Mouse (Mus musculus) liver, embryonic 14.5 days (tissue): Measurements from ENCODE around the gene Trdmt1. TPM values are rescaled to one million over a fixed set of nuclear protein-coding genes. Genes with fewer than 3 reads are reported as not detected.

Experiments used
- ATAC-seq: fragments of 200-750 bp; cut with Nextera tagmentation; 2 replicates; pipeline ENCODE4 v1.8.0; 2017; ENCODE audit warnings: moderate number of reproducible peaks, mild to moderate bottlenecking, moderate library complexity; ENCODE audit not compliant: insufficient read depth
- DNase-seq, 3 experiments: peaks; one replicate each; pipeline ENCODE4 v3.0.0-alpha.2; 2012 to 2013; ENCODE audit warnings: low read depth in 3 of 3, low spot score in 3 of 3
- H3K27ac ChIP-seq: fragments of 300-500 bp; sonication (generic); 2 replicates; pipeline ENCODE4 v1.5.1; 2014; ENCODE audit warnings: moderate library complexity, mild to moderate bottlenecking, control low read depth, inconsistent platforms
- H3K27me3 ChIP-seq: fragments of 300-500 bp; sonication (generic); 2 replicates; pipeline ENCODE4 v1.6.1; 2014; ENCODE audit warnings: mild to moderate bottlenecking, low read length, moderate library complexity; ENCODE audit not compliant: control insufficient read depth, insufficient read depth
- H3K36me3 ChIP-seq: fragments of 300-500 bp; sonication (generic); replicated peaks from 2 replicates; pipeline ENCODE4 v1.6.1; 2014; ENCODE audit warnings: low read depth; ENCODE audit not compliant: control insufficient read depth, insufficient read depth
- H3K4me1 ChIP-seq, 2 experiments: fragments of 200-500 bp in 1 of 2; fragments of 300-500 bp in 1 of 2; sonication (generic) in 1 of 2; replicated peaks; 2 replicates each; pipeline ENCODE4 v1.6.1; 2012 to 2014; ENCODE audit warnings: antibody characterized with exemption in 1 of 2, inconsistent platforms in 1 of 2, low read length in 1 of 2; ENCODE audit not compliant: control insufficient read depth in 2 of 2, insufficient read depth in 2 of 2
- H3K4me2 ChIP-seq: fragments of 300-500 bp; sonication (generic); 2 replicates; pipeline ENCODE4 v1.6.1; 2014; ENCODE audit warnings: low read depth, mild to moderate bottlenecking, control low read depth, moderate library complexity
- H3K4me3 ChIP-seq, 2 experiments: fragments of 200-500 bp in 1 of 2; fragments of 300-500 bp in 1 of 2; sonication (generic) in 1 of 2; 2 replicates each; pipeline ENCODE4 v1.5.1; 2012 to 2014; ENCODE audit warnings: low read depth in 2 of 2, low read length in 2 of 2, mild to moderate bottlenecking in 2 of 2, control low read depth in 1 of 2, inconsistent platforms in 1 of 2, moderate library complexity in 1 of 2; ENCODE audit not compliant: insufficient read depth in 1 of 2
- H3K9ac ChIP-seq: fragments of 300-500 bp; sonication (generic); replicated peaks from 2 replicates; pipeline ENCODE4 v1.6.1; 2014; ENCODE audit warnings: mild to moderate bottlenecking, control low read depth, moderate library complexity
- H3K9me3 ChIP-seq: fragments of 300-500 bp; sonication (generic); 2 replicates; pipeline ENCODE4 v1.6.1; 2016; ENCODE audit warnings: low read length, mixed read lengths; ENCODE audit not compliant: control insufficient read depth
- CTCF ChIP-seq: IDR thresholded peaks from 2 replicates; pipeline ENCODE4 v1.5.1; 2016; ENCODE audit warnings: antibody characterized with exemption, low read depth, control low read depth
- EP300 ChIP-seq: IDR thresholded peaks from 2 replicates; pipeline ENCODE4 v1.6.1; 2016; ENCODE audit warnings: antibody characterized with exemption, low read depth
- WGBS: fragments of 180-500 bp; shearing (Covaris S2); extraction: QIAGEN DNeasy Blood & Tissue Kit; methylation state at CpG from one replicate; pipeline ENCODE4 v1.1.7; 2014; ENCODE audit not compliant: insufficient replicate concordance; 5-methylcytosine and 5-hydroxymethylcytosine counted together
- polyA plus RNA-seq, 2 experiments: library from polyadenylated mRNA; depleted of rRNA in 1 of 2; stranded (reverse) in 1 of 2; unstranded in 1 of 2; fragments of >200 nt; fragmentation: Nextera tagmentation in 1 of 2; extraction: Ambion mirVana in 1 of 2; gene quantifications; 2 replicates each; pipeline versions ENCODE4 v1.2.1 to v1.2.3; 2012 to 2014

The Trdmt1 gene
- polyA plus RNA-seq, 2 experiments, result 2.8 to 5.5 TPM

DNA sequence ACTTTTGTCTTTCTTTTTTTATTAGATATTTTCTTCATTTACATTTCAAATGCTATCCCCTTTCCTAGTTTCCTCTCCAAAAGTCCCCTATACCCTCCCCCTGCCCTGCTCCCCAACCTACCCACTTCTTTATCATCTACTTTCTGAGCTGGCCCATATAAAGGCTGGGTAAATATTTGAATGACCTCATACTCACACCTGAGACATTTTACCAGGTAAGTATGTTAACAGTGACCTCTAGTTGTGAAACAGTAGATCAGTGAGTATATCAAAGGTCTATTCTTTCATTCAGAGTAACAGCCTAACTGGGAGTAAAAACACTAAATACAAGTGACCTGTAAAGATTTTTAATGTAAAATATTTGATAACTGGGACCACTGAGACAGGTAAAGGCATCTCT is 7.7 kb downstream of the Trdmt1 start:
- Histone ChIP-seq H3K4me1 (peaks cover 2 to 26% of the 10 kb centered on the region in 2 experiments; a peak in 3 of 4 replicates), H3K9me3 (no peaks in the 10 kb centered on the region), H3K4me2 (no peak overlapping the region), H3K9ac (no peak overlapping the region), H3K27ac (no peak overlapping the region), H3K27me3 (no peaks in the 10 kb centered on the region), H3K36me3 (no peaks in the 10 kb centered on the region), H3K4me3 (no peak overlapping the region)
- TF ChIP-seq CTCF, result no peak
- TF ChIP-seq EP300, result no peak
- ATAC-seq (no peak), DNase-seq (no peak)

DNA sequence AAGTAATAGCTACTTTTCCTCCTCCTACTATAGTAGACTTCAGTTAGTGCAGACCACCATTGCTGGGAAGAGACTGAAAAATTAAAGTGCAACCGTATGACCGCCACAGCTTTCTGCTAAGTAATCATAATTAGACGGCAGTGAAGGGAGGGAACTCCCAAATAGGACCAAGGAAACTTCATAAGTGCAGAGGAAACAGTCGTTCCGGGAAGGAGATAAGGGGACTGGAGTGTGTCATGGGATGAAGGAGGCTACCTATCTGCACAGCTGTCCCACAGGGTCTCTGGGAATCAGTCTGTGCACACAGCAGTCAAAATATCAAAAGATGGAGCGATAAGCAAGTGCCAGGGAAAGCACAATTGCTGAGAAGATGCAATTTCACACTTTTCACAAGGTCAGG is 13.8 kb downstream of the Trdmt1 start:
- Histone ChIP-seq H3K4me3 (no peak overlapping the region), H3K36me3 (no peaks in the 10 kb centered on the region), H3K9ac (no peak overlapping the region), H3K27me3 (no peaks in the 10 kb centered on the region), H3K27ac (no peak overlapping the region), H3K9me3 (no peaks in the 10 kb centered on the region), H3K4me2 (no peak overlapping the region), H3K4me1 (peaks cover 11 to 26% of the 10 kb centered on the region in 2 experiments)
- WGBS, result 67% methylated on average over 6 of the region's 6 CpGs
- DNase-seq (no peak), ATAC-seq (no peak)
- TF ChIP-seq CTCF, result no peak
- TF ChIP-seq EP300, result no peak

DNA sequence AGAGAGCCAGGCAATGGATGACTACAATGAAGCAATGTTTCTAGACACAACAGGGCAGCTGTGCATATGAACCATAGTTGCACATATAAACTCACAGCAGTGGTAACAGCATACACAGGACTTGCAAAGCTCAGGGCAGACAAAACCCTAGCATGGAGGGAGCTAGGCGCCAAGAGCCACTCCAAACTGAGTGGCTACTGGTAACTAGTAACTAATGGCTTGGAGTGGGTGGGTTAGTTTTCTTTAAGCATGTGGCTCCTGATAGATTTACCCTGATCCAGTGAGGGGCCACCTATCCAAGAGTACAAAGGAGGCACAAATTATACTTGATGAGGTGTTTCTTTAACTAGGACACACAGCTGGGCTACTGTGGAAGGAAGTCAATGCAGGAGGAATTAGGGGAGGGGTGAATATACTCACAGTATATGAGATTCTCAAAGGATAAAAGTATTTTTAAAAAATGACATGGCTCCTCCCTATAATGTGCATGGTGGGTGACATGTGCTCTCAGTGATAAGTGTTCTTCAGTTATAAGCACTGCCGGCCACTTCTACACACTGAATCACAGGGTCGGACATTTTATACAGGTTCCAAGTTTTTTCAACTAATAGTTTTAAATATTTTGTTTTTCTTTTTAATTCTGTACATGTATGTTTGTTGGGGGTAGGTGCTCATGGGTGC is 15.1 kb downstream of the Trdmt1 start:
- H3K36me3 ChIP-seq, result no peaks in the 10 kb centered on the region
- no peak overlapping the region for H3K27ac ChIP-seq
- H3K9ac ChIP-seq, result no peak overlapping the region; the same call in 1 of the 2 replicates
- peaks cover 11 to 25% of the 10 kb centered on the region in 2 experiments for H3K4me1 ChIP-seq
- TF ChIP-seq CTCF (no peak), EP300 (peak; percentile 39)
- H3K9me3 ChIP-seq, result no peaks in the 10 kb centered on the region
- WGBS, result 29% methylated on average over 3 of the region's 3 CpGs
- no peak overlapping the region for H3K4me2 ChIP-seq
- ATAC-seq, result peak; percentile 73
- H3K4me3 ChIP-seq, result no peak overlapping the region
- no peak for DNase-seq
- H3K27me3 ChIP-seq, result no peaks in the 10 kb centered on the region

DNA sequence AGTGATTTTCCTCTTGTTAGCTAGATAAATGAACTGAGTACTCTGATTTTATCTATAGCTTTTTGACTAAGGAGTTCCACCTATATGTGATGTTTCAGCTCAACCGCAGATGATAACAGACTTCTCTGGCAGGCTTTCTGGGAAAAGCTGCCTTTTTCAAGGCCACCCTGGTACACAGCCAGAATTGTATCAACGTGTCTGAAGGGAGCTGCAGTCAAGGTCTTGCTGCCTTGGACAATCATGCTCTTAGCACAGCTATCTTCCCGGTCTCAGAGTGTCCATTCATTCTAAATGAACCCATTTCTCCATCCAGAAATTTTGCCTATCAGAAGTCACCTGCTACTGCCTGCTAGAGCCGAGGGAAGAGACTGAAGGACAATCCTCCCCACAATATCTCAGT is 16.9 kb downstream of the Trdmt1 start:
- Histone ChIP-seq H3K4me2 (no peak overlapping the region), H3K4me1 (peaks cover 24 to 37% of the 10 kb centered on the region in 2 experiments), H3K9ac (no peak overlapping the region), H3K4me3 (no peak overlapping the region), H3K27ac (no peak overlapping the region), H3K27me3 (no peaks in the 10 kb centered on the region), H3K9me3 (no peaks in the 10 kb centered on the region), H3K36me3 (no peaks in the 10 kb centered on the region)
- ATAC-seq (no peak), DNase-seq (no peak)
- TF ChIP-seq EP300 (no peak), CTCF (no peak)
- 48% methylated on average over 4 of the region's 4 CpGs for WGBS

DNA sequence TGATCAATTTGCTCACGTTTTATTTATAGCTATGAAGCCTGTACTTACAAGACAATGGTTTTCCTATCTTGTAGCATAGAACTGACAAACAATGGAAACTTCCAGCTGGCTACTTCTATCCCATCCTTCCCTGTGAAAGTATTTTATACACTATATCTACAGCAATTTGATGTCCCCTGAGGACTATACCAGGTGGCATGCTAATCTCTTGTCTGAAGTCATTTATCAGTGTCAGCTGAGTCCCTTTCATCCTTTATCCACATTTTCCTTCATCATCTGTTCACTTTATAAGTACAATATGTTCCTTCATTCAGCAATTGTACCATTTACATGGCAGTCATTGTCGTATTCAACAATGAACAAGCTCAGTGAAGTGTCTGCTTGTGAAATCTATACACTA is 17.3 kb downstream of the Trdmt1 start:
- Histone ChIP-seq H3K36me3 (no peaks in the 10 kb centered on the region), H3K9ac (no peak overlapping the region), H3K27me3 (no peaks in the 10 kb centered on the region), H3K4me3 (no peak overlapping the region), H3K9me3 (no peaks in the 10 kb centered on the region), H3K27ac (no peak overlapping the region), H3K4me1 (peaks cover 24 to 40% of the 10 kb centered on the region in 2 experiments), H3K4me2 (no peak overlapping the region)
- DNase-seq (no peak), ATAC-seq (no peak)
- no peak for TF ChIP-seq EP300
- TF ChIP-seq CTCF, result no peak
- WGBS, result 52% methylated on average over 2 of the region's 2 CpGs
